Mouse (Mus musculus) thymus, postnatal 0 days (tissue): Measurements from ENCODE around the gene Itpk1. TPM values are rescaled to one million over a fixed set of nuclear protein-coding genes. Genes with fewer than 3 reads are reported as not detected.

ENCODE experiments used
- DNase-seq: peaks from one replicate; pipeline ENCODE4 v3.0.0-alpha.2; 2015; ENCODE audit warnings: low spot score
- polyA plus RNA-seq: library from polyadenylated mRNA; unstranded; fragments of >200 nt; fragmentation: Nextera tagmentation; extraction: Ambion mirVana; gene quantifications from 2 replicates; pipeline ENCODE4 v1.2.1, GENCODE M21; 2015

The Itpk1 gene
- polyA plus RNA-seq, 1 experiment from 2014 or later: 18.6 TPM

- no peak for DNase-seq
Observed at GRCm38 (mm10) chr12:102599801-102600200, 104.9 kb downstream of the Itpk1 start.

- no peak for DNase-seq
Observed at GRCm38 (mm10) chr12:102598535-102598934, 106.2 kb downstream of the Itpk1 start.

DNA sequence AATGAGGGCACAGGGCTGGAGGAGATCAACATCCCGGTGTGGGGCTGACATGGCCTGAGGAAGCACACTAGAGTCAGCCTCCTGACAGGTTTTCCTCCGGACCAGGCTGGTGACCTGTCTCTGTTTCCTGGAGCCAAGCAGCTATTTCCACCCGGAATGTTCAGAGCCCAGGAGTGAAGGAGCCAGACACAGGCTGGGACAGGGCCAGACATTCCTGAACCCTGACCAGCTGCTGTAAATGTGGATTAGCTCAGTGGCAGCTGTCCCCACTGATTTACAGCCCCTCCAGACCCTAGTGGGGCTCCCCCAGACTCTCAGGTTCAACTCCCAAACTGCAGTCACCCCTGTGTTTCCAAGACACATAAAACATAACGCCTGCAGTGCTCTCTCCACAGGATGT, 107.3 kb downstream of the Itpk1 start:
- DNase-seq: no peak

GRCm38 (mm10) chr12:102596410-102596809, 108.3 kb downstream of the Itpk1 start:
- DNase-seq: peak; percentile 25

- no peak for DNase-seq
Observed at GRCm38 (mm10) chr12:102594627-102595026, 110.1 kb downstream of the Itpk1 start.

DNA sequence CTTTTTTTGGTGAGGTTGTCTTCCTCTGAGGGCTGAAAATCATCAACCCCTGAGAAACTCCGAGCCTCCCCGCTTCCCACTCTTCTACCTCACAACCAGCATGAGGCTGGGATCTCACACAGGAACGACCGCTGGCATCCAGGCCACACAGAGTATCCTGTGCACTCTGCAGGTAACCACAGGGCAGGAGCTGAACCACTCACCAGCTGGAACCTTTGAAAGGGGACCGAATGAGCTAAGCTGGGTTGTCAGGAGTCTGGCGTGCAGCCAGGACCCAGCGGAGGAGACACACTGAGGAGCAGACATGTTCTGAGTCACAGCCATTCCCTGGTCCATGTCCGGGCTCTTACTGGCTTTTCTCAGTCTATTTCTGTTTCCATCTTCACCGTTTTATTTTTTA, 111.0 kb downstream of the Itpk1 start:
- DNase-seq: no peak

DNA sequence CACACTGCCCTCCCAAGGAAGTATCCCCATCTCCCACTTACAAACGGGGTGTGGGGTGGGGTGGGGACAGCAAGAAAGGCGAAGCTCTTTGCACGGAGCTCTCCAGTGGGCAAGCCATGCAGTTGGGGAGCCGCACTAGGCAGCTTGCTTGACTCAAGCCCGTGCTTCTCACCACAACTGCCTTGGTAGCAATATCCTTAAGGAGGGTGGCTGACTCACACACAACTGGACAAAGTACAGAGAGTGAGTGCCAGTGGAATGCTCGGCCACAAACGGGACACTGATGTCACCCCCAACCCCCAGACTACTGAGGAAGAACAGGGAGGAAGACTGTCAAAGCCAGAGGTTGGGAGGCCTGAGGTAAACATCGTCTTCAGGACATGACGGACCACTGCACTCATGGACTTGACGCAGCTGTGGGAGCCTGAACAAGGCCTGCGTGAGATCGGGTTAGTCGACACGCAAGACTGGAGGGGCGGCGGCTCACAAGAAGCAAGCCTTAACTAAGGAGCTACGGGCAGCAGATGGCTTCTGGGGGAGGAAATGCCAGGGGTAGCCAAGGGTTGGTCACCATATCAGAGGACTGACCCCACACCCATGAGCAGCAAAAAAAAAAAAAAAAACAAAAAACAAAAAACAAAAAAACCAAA, 113.9 kb downstream of the Itpk1 start:
- no peak for DNase-seq

GRCm38 (mm10) chr12:102587106-102587505, 117.6 kb downstream of the Itpk1 start:
- DNase-seq: no peak

DNA sequence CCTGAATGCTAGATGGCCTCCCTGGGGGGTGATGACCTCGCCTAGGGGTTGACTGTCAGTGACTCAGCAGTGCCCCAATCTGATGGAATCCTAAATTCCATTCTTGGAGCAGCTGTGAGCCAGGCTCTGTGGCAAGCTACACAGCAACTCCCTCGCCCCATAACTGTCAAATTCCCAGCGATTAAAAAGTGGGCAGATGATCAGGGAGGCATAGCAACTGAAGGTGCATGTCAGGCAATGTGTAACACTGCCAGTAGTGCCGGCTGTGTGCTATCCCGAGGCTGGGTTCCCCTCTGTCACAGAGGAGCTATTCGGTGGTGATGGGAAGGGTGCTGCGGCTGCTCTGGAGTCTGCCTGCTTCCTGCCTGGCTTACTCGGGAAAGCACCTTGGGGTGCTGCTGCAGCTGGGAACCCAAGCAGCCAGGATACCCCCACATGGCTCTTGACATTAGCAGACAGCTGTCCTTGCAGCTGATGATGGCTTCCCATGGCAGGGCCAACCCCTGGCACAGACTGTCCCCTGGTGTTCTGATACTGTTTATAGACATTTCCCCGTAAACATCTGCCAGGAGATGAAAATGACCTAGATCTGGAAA, 118.3 kb downstream of the Itpk1 start:
- no peak for DNase-seq

- DNase-seq: no peak
Observed at GRCm38 (mm10) chr12:102585390-102585789, 119.3 kb downstream of the Itpk1 start.

DNA sequence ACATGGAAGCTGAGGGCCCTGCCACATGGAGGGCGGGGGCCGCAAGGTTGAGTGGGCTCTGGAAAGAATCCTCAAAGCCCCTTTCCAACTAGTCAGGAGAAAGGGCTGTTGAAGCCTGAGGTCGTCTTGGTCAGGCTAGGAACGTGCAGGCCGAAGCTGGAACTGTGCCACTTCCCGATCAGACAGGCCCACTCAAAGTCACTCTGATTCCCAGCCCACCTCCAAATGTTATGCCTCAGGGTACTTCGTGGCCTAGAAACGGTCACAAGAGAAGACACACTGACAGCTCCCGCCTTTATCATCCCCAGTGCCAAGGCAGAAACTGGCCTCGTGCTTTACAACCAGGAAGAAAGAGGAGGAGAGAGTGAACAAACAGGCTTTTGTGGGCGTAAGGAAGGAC, 122.3 kb downstream of the Itpk1 start:
- DNase-seq: no peak

GRCm38 (mm10) chr12:102581579-102582196, 123.0 kb downstream of the Itpk1 start:
- no peak for DNase-seq

GRCm38 (mm10) chr12:102579041-102579440, 125.7 kb downstream of the Itpk1 start:
- DNase-seq: peak; percentile 70

GRCm38 (mm10) chr12:102576659-102577398, 127.9 kb downstream of the Itpk1 start:
- DNase-seq: no peak

DNA sequence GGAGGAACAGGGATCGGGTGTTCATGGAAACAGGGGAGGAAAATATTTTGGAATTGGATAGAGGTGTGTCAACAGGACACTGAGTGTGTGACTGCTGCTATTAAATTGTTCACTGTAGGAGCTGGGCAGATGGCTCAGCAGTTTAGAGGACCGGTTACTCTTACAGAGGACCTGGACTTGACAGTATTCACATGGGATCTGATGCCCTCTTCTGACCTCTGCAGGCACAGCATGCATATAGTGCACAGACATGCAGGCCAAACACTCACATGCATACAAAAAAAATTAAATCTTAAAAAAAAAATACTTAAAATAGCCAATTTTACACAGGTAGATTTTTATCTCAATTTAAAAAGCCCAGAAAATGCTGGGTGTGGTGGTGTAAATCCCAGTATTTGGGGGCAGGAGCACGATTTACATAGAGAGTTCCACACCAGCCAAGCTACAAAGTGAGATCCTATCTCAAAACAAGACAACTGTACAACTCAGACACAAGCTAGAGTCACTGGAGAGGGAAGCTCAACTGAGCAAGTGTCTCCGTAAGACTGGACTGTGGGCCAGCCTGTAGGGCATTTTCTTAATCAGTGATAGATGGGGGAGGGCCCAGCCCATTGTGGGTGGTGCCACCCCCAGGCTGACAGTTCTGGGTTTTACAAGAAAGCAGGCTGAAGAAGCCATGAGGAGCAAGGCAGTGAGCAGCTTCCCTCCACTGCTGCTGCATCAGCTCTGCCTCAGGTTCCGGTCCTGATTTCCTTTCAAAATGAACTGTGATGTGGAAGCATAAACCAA, 129.0 kb downstream of the Itpk1 start:
- no peak for DNase-seq

DNA sequence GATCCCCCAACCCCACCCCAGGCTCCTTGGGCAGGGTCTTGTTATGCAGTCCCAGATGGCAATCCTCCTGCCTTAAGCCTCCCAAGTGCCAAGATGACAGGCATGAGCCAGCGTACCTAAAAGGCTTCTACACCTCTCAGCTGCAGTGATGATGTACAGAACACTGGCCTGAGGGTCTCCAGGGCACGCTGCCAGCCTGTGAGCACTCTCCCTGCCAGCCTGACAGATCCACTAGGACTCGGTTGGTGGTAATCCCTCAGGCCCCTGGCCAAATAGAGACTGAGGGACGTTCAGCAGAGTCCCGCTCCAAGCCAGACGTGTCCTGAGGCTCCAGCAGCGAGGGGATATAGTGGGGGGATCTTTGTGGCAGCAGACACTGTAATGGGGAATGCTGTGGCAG, 131.7 kb downstream of the Itpk1 start:
- no peak for DNase-seq

DNA sequence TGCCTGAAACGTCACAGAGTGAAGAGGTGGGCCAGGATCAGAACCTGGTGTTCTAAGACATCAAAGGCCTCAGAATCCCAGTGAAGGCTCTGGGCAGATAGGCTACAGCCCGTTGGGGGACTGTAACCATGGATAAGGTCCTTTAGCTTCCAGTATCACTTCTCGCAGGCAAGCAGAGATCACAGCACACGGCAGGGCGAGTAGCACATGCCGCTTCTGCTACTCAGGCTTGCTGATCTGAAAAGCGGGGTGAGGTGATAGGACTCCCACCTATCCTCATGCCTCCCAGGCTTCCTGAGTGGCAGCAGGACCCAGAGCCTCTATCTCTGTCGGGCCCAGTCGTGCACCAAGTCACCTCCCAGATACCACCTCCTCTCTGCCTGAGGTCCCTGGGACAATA, 133.1 kb downstream of the Itpk1 start:
- no peak for DNase-seq

GRCm38 (mm10) chr12:102570734-102571133, 134.0 kb downstream of the Itpk1 start:
- no peak for DNase-seq

DNA sequence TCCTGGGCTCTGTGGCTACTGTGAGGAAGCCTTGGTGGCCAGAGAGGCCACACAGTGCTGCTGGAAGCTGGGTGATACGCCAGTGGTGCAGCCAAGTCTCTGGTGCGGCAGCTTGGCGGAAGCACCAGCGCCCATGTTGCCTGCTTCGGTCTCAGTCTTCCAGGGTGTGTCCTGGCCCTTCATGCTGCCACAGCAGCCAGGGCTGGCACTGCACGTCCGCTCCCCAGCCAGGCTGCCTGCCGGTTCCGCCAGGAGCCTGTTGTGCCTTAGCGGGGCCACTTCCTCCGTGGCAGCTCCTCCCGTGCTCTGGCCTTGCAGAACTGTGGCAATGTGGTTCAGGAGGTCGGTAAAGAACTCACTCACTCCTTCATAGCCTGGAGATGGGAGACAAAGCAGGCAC, 134.6 kb downstream of the Itpk1 start:
- DNase-seq: no peak

DNA sequence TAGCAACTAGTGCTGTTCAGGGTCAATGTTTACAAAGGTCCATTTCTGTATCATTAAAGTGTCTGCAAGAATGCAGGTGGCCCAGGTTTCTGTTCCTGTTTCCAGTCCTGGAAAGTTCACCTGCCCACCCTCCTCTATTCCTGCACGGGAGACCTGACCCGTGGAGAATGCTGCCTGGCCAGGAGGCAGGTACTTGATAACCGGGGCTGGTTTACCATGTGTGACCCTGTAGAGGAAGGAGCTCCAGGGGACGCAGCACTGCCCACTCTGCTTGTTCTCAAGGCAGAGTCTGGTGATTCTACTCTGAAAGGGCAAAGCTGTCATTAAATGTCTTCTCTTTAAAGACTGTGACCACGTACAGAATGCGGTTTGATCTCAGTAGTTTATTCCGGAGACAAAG, 136.5 kb downstream of the Itpk1 start:
- no peak for DNase-seq

DNA sequence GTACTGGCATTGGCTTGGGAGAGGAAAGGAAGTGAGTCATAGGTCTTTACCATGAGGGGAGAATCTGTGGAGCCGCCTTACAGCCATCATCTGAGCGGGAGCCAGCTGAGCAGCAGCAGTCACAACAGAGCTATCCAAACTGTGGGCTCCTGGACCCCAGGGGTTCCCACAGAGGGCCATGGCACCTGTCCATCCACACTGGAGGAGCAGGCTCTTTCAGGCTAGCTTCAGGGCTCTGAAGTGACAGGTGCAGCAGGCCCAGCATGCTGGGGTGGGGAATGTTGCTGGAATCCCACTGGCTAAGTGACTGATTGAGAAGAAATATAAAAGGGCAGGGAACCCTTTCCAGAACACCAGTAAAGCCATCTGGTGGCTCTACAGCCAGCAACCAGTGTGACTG, 137.8 kb downstream of the Itpk1 start:
- no peak for DNase-seq
